Mouse (Mus musculus) C2C12 (cell line): Measurements from ENCODE around the gene Gpr4. TPM values are rescaled to one million over a fixed set of nuclear protein-coding genes. Genes with fewer than 3 reads are reported as not detected.

Source experiments
- H3K27me3 ChIP-seq: one replicate; pipeline ENCODE4 v1.6.1; 2011; ENCODE audit not compliant: control insufficient read depth, insufficient read depth, insufficient read length
- H3K36me3 ChIP-seq: one replicate; pipeline ENCODE4 v1.6.1; 2011; ENCODE audit not compliant: control insufficient read depth, insufficient read depth
- H3K4me3 ChIP-seq: one replicate; pipeline ENCODE4 v1.5.1; 2011; ENCODE audit warnings: mild to moderate bottlenecking, control low read depth; ENCODE audit not compliant: poor library complexity, insufficient read depth, severe bottlenecking
- H3K79me2 ChIP-seq: one replicate; pipeline ENCODE4 v1.6.1; 2011; ENCODE audit not compliant: control insufficient read depth, insufficient read depth
- H3K79me3 ChIP-seq: one replicate; pipeline ENCODE4 v1.6.1; 2011; ENCODE audit warnings: low read depth, control low read depth
- H3ac ChIP-seq: one replicate; pipeline ENCODE3; 2011; ENCODE audit warnings: low read depth; ENCODE audit not compliant: control insufficient read depth, insufficient read length
- CEBPB ChIP-seq: IDR thresholded peaks from one replicate; pipeline ENCODE4 v1.6.1; 2011; ENCODE audit warnings: low read depth, mild to moderate bottlenecking, control low read depth, moderate library complexity
- CTCF ChIP-seq: IDR thresholded peaks from one replicate; pipeline ENCODE4 v1.5.1; 2011; ENCODE audit not compliant: control insufficient read depth, insufficient read depth, insufficient read length
- FOSL1 ChIP-seq: IDR thresholded peaks from one replicate; pipeline ENCODE4 v1.8.0; 2011; ENCODE audit warnings: mild to moderate bottlenecking, low read length; ENCODE audit not compliant: poor library complexity, insufficient read depth, severe bottlenecking
- MAX ChIP-seq: IDR thresholded peaks from one replicate; pipeline ENCODE4 v1.6.1; 2011; ENCODE audit warnings: mild to moderate bottlenecking, control low read depth
- MYOD1 ChIP-seq: IDR thresholded peaks from one replicate; pipeline ENCODE4 v1.6.1; 2011; ENCODE audit warnings: low read depth; ENCODE audit not compliant: control insufficient read depth, insufficient read length
- MYOG ChIP-seq: IDR thresholded peaks from one replicate; pipeline ENCODE4 v1.6.1; 2011; ENCODE audit not compliant: control insufficient read depth, insufficient read length; ENCODE audit errors: extremely low read depth
- USF1 ChIP-seq: IDR thresholded peaks from one replicate; pipeline ENCODE4 v1.6.1; 2011; ENCODE audit warnings: low read depth, mild to moderate bottlenecking, control low read depth, moderate library complexity
- polyA plus RNA-seq: library from polyadenylated mRNA; unstranded; fragments of >200 nt; fragmentation: generic; extraction: Trizol; gene quantifications from one replicate; pipeline ENCODE4 v1.2.1, GENCODE M21; 2012; ENCODE audit warnings: missing spikeins

Gene Gpr4
- polyA plus RNA-seq, 1 experiment = 0.05 TPM

GRCm38 (mm10) chr7:19197985-19198384 lies 14.4 kb upstream of the Gpr4 start:
- no peaks in the 10 kb centered on the region for H3K79me2 ChIP-seq
- H3K4me3 ChIP-seq = no peak overlapping the region
- no peaks in the 10 kb centered on the region for H3K36me3 ChIP-seq
- no peaks in the 10 kb centered on the region for H3K27me3 ChIP-seq
- TF ChIP-seq CEBPB (no peak), CTCF (no peak), USF1 (no peak), MAX (no peak), MYOG (no peak), FOSL1 (no peak), MYOD1 (no peak)
- no peak overlapping the region for H3ac ChIP-seq
- H3K79me3 ChIP-seq = no peaks in the 10 kb centered on the region

GRCm38 (mm10) chr7:19201660-19202059 lies 10.7 kb upstream of the Gpr4 start:
- Histone ChIP-seq H3K36me3 (no peaks in the 10 kb centered on the region), H3K79me3 (no peaks in the 10 kb centered on the region), H3K79me2 (no peaks in the 10 kb centered on the region), H3ac (no peak overlapping the region), H3K27me3 (no peaks in the 10 kb centered on the region), H3K4me3 (no peak overlapping the region)
- TF ChIP-seq USF1 (no peak), CTCF (no peak), MYOD1 (no peak), MAX (no peak)

- Histone ChIP-seq H3K36me3 (no peaks in the 10 kb centered on the region), H3K27me3 (no peaks in the 10 kb centered on the region), H3ac (no peak overlapping the region), H3K79me2 (no peaks in the 10 kb centered on the region), H3K79me3 (no peaks in the 10 kb centered on the region), H3K4me3 (no peak overlapping the region)
- TF ChIP-seq MYOG (no peak), CEBPB (no peak), MYOD1 (no peak), FOSL1 (no peak), USF1 (no peak), CTCF (no peak), MAX (no peak)
Measured at GRCm38 (mm10) chr7:19202065-19202850, 10.1 kb upstream of the Gpr4 start.

DNA sequence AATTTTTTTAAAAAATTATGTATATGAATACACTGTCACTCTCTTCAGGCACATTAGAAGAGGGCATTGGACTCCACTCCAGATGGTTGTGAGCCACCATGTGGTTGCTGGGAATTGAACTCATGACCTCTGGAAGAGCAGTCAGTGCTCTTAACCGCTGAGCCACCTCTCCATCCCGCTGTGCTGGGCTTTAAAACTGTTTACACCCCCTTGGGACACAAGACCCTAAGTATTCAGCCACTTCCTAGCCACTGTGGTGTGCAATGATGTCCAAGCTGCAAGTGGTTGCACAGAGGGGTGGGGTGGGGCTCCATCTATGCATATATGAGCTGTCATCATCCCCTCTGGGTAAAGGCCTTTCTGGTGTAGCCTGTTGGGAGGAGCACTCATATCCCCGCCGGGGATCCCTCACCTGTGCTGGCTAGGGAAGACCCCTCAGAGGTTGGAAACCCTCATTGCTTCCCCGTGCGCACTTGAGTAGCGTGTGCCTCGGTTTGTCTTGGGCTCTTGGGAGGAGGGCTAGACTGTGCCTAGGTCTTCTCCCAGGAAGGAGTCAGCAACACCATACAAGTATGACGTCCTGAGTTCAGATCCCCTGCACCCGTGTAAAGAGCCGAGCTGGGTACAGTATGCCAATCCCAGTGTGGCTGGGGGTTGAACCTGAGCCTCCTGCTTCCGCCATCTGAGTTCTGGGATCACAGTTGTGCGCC lies 4.0 kb upstream of the Gpr4 start:
- no peak overlapping the region for H3ac ChIP-seq
- peaks cover 7% of the 10 kb centered on the region for H3K27me3 ChIP-seq
- H3K36me3 ChIP-seq = no peaks in the 10 kb centered on the region
- H3K4me3 ChIP-seq = no peak overlapping the region
- H3K79me3 ChIP-seq = no peaks in the 10 kb centered on the region
- H3K79me2 ChIP-seq = no peaks in the 10 kb centered on the region
- TF ChIP-seq MYOG (no peak), CEBPB (no peak)

DNA sequence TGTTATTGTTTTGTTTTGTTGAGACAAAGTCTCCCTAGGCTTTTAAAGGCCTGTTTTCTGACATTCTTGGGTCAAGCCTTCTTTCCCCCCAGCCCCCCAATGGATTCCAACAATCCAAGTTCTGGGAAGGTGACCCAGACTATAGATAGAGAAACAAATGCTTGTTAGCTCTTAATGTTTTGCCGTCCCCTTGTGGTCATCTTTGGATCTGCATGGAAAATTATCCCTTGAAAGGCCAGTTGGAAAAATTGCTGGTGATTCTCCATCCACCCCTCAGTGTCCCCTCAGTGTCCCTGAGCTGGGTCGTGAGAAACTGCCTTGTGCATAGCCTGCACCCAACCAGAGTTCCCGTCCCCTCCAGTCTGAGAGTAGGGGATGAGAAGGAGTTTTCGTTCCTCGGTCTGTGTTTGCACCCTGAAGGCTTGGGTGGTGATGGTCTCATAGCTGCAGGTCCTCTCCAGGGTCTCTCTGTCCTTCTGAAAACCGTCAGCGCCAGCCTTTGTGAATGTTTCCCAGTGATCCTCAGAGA lies 3.3 kb upstream of the Gpr4 start:
- no peaks in the 10 kb centered on the region for H3K79me2 ChIP-seq
- no peaks in the 10 kb centered on the region for H3K79me3 ChIP-seq
- peaks cover 7% of the 10 kb centered on the region for H3K27me3 ChIP-seq
- no peaks in the 10 kb centered on the region for H3K36me3 ChIP-seq
- no peak for TF ChIP-seq FOSL1
- TF ChIP-seq USF1 = no peak
- no peak for TF ChIP-seq CTCF
- no peak for TF ChIP-seq MAX
- no peak for TF ChIP-seq MYOG
- no peak for TF ChIP-seq CEBPB
- no peak for TF ChIP-seq MYOD1
- no peak overlapping the region for H3K4me3 ChIP-seq
- H3ac ChIP-seq = no peak overlapping the region

DNA sequence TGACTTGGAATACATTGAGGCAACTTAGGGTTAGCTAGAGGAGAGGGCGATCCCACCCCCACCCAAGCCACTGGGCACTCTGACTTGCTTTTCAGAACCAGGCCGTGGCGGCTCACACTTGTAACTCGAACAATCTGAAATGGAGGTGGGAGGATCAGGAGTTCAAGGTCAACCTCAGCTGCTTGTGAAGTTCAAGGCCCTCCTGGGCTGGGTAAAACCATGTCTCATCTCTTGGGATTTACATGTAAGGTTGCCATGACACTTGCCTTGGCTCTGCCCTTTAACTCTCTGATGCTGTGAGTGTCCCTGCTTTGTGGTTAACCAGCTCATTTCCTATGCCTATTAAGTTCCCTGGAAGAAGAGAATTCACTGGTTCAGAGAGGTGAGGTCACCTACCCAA lies 2.8 kb upstream of the Gpr4 start:
- no peak for TF ChIP-seq CTCF
- TF ChIP-seq USF1 = no peak
- no peak for TF ChIP-seq MYOG
- no peak for TF ChIP-seq FOSL1
- TF ChIP-seq CEBPB = no peak
- Histone ChIP-seq H3K27me3 (peaks cover 12% of the 10 kb centered on the region), H3K36me3 (no peaks in the 10 kb centered on the region), H3K4me3 (no peak overlapping the region), H3ac (no peak overlapping the region), H3K79me2 (no peaks in the 10 kb centered on the region), H3K79me3 (no peaks in the 10 kb centered on the region)
